In the genomic region with DNA sequence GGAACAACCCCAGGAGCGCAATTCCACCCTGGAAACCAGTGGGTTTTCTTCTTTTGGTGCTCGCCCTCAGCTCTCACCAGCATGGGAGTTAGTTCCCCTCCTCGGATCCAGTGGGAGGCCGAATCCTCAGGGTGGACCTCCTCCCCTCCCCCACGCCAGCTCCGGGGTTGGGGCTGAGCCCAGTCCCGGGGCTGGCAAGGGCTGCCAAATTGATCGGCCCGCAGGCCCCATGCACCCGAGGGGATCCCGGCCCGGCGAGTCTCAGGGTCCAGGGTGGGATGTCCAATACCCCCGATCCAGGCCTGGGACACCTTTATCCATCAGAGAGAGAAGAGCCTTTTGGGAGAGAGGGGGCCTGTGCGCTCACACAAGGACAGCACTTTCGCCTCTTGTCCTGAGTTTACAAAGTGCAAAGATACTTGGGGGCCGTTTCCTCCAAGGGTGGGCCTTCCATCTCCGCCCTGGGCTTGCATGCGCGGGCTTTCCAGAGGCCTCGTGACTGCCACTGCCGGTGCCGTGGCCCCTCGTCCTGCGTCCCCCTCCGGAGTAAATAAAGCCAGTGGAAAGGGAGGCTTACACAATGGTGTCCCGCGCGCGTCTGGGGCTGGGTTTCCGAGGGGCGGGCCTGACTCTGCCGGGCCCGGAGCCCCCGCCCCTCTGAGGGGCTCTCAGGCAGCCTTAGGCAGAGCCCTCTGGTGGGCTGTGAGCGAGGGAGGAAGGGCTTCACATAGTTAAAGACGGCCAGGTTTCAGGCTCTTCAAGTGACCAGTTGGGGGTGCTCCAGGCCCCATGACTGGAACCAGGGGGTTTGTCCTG, we compare ENCODE assay signal across 8 mouse cellular contexts.
A peak's percentile ranks its signal among the peaks of the same experiment; 100 is the strongest.
DNase-seq lines count a peak whose midpoint lies in the region; ATAC-seq lines count a peak whose summit lies in the region.

No protein-coding gene starts in this region.

- H3K4me3 ChIP-seq in heart, embryonic 12.5 days: peak overlapping the region; percentile 77

- H3K27me3 ChIP-seq in heart, embryonic 12.5 days (replicated peaks): peaks cover 29% of the 10 kb centered on the region

- H3K9ac ChIP-seq in heart, embryonic 12.5 days: peak overlapping the region; percentile 86

- peak overlapping the region; percentile 85 for H3K27ac ChIP-seq in heart, embryonic 12.5 days (ENCODE audit: poor library complexity, severe bottlenecking)

- peaks cover 80% of the 10 kb centered on the region for H3K4me1 ChIP-seq in heart, embryonic 12.5 days (replicated peaks)

- peak; percentile 52 for DNase-seq in ovary, postnatal 10 days (ENCODE audit: low spot score)
- DNase-seq in ovary, adult 18-20 months (ENCODE audit: low spot score): no peak
- DNase-seq in embryo, embryonic 10 days (ENCODE audit: low spot score): peak; percentile 90
- DNase-seq in kidney, postnatal 10 days: peak; percentile 81
- DNase-seq in lung, postnatal 4 days: peak; percentile 80 to 90
- peak; percentile 44 for DNase-seq in right cerebral cortex, postnatal 4 days
- no peak for DNase-seq in urinary bladder, postnatal 25 days (ENCODE audit: low spot score)

- H3K36me3 ChIP-seq in heart, embryonic 12.5 days: no peaks in the 10 kb centered on the region

- peak; percentile 61 for ATAC-seq in heart, embryonic 12.5 days (ENCODE audit: insufficient number of reproducible peaks, low FRiP score)

- peak overlapping the region; percentile 90 for H3K4me2 ChIP-seq in heart, embryonic 12.5 days

- under 1% methylated on average over 37 of the region's 37 CpGs for WGBS in heart, embryonic 12.5 days

- H3K9me3 ChIP-seq in heart, embryonic 12.5 days (replicated peaks): no peaks in the 10 kb centered on the region

Comparison
In these comparisons a context has a peak if more than half of its experiments do, and no peak if none do; other contexts are left out.
1. DNase-seq: peak in ovary, postnatal 10 days (single experiment), embryo, embryonic 10 days (single experiment), kidney, postnatal 10 days (single experiment), lung, postnatal 4 days (2 of 2) and right cerebral cortex, postnatal 4 days (single experiment); none in ovary, adult 18-20 months (single experiment) and urinary bladder, postnatal 25 days (single experiment).